Mouse (Mus musculus) adipocyte (in vitro differentiated cells): ENCODE measurements around the gene Man1c1.
A peak's percentile ranks its signal among the peaks of the same experiment; 100 is the strongest.

ENCODE experiments used
- DNase-seq: peaks from one replicate; pipeline ENCODE4 v3.0.0-alpha.2; 2016; ENCODE audit warnings: low spot score

Gene Man1c1

GRCm38 (mm10) chr4:134638111-134638550 lies 66.0 kb downstream of the Man1c1 start:
- peak; percentile 42 for DNase-seq

- no peak for DNase-seq
These were observed 67.7 kb downstream of the Man1c1 start for GRCm38 (mm10) chr4:134636406-134636805.

- no peak for DNase-seq
These were observed 70.1 kb downstream of the Man1c1 start for GRCm38 (mm10) chr4:134634001-134634400.

GRCm38 (mm10) chr4:134632131-134632711 lies 71.9 kb downstream of the Man1c1 start:
- peak; percentile 94 for DNase-seq

- peak; percentile 65 for DNase-seq
These were observed 72.5 kb downstream of the Man1c1 start for GRCm38 (mm10) chr4:134631471-134632130.

DNA sequence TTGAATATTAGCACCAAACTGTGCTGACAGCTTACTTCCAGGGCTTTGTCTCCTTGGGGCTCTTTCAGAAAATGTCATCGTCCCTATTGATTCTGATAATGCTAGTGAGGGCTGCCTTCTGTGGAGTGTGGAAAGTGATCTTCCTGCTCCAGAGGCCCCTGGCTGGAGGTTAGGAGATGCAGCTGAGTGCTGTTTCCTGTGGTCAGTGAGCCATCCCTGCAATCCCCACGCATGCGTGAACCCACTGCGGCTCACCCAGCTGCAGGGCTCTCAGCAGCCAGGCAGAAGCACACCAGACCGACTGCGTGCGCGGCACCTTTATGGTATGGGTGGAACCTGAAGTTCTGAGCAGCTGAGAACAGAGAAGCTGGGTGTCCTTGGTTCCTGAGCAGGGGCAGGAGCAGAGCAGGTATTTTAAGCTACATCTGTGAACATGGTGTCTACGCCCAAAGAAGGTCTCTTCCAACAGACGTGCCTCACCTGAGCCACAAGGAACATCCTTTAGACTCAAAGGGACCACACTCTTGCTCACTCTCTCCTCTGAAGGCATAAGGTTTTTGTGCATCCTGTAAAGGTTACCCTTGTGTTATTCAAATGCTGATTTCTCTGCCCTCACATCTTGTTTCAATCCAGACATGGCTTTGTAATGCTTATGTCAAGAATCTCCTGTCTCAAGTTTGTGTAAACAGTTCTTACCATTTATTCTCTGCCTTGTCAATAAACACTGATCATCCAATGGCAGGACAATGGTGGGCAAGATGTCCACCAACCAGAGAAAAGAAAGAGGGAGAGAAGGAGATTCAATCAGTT lies 75.3 kb downstream of the Man1c1 start:
- DNase-seq: no peak

GRCm38 (mm10) chr4:134628058-134628457 lies 76.0 kb downstream of the Man1c1 start:
- DNase-seq: no peak

DNA sequence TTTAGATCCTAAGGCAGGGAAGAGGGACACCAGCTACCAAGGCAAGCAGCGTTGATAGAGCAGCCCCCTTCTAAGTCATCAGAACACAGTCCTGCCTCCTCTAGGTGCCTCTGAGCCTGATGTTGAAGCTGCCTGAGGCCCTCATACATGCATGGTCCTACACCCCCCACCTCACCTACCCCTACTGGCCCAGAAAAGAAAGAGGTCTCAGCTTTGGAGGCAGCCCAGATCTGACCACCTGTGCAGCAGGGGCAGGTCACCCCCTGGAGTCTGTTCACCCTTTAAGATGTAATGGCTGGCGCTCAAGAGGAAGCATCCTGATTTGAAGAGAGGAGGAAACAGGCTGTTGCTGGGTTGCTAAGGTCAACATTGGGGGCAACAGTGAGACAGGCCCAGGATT lies 77.2 kb downstream of the Man1c1 start:
- DNase-seq: no peak

DNA sequence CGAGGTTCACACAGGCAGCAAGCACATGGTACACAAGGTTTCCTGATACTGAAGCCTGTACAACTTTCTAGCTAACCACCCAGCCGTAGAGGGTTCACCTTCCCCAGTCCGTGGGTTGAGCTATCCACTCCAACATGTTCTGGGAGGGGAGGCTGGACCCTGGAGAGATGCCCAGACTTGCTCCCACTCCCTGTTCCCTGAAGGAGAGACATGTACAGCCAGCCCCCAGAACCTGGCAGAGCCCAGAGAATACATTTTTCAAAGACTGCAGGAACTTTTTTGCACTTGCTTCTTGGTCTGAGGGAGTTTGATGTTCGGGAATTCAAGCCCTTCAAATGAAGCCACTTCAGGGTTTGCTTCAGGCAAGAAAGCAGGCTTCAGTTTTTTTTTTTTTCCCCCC lies 77.7 kb downstream of the Man1c1 start:
- no peak for DNase-seq

DNA sequence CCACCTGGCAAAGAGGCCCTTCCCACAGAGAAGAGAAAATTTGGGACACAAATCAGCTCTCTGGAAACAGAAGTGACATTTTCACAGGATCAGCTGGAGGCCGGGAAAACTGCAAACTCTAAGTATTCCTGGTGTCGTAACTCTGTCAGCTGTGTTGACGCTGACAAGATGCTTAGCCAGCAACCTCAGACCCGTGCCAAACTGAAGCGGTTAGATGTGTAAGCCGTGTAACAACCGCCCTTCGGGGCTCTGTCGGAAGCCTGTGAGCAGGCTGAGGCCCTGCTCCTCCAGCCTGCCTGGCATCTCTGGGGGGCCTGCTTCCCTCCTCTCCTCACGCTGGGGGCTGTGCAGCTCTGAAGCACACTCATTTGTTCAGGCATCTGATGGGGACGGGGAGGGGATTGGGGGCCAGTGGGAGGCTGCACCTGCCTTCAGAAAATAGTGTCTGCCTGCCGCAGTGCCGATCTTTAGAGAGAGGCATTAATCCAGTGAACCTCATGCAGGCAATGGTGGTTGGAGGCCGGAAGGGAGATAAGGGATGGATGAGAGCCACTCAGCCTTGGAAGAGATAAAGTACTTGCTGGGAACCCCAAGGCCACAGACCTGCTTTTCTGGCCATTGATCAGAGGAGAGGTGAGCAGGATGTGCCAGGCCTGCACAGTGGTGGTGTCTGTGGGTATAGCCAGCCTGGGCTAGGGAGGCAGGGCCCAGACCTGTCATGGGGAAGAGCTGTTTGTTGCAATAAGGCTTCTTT lies 79.8 kb downstream of the Man1c1 start:
- peak; percentile 56 for DNase-seq

DNA sequence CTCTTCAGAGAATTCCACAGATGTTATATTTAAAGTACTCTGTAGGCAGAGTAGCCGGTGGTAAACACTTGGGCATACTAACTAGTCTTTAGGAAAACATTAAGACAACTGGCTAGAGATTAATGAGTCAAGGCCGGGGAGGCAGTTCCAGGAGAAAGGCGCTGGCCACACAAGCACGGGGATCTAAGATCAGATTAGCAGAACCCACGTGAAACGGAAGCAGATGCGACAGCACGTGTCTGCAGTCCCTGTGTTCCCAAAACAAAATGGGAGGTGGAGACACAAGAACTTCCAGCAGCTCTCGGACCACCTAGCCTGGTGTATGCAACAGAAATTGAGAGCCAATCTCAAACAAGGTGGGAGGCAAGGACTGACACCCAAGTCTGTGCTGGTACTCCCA lies 82.4 kb downstream of the Man1c1 start:
- no peak for DNase-seq

DNA sequence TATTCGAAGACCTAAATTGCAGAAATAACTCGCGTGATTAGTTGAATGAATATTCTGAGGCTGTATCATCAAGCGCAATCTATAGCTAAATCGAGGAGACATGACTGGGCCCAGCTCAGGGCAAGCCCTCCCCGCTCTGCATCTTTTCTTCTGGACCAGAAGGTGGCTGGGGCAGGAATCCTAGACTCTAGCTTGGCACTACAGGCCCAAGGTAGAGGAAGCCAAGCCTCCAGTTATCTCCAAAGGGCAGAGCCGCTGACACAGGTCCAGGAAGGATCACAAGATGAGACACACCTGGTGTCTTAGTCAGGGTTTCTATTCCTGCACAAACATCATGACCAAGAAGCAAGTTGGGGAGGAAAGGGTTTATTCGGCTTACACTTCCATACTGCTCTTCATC lies 83.8 kb downstream of the Man1c1 start:
- no peak for DNase-seq

DNA sequence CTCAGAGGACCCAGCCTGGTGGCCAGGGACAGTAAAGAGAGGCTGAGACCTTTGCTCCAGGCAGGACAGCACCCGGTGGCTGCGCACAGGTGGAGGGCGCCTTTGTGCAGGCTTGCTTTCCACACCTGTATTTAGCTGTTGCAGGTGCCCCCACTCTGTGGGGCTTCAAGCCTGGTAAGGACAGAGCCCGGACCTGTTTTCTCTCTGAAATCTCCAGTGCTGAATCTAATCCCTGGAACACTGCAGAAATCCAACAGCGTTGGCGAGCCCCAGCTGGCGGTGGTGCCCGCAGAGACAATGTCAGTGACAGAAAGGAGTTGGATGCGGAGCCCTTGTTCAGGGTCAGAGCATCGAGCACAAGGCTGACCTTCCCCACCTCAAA lies 84.6 kb downstream of the Man1c1 start:
- DNase-seq: no peak

- no peak for DNase-seq
These were observed 85.1 kb downstream of the Man1c1 start for GRCm38 (mm10) chr4:134618810-134619488.

GRCm38 (mm10) chr4:134617779-134618178 lies 86.3 kb downstream of the Man1c1 start:
- no peak for DNase-seq

GRCm38 (mm10) chr4:134615929-134616625 lies 88.0 kb downstream of the Man1c1 start:
- DNase-seq: no peak

GRCm38 (mm10) chr4:134612070-134612667 lies 91.9 kb downstream of the Man1c1 start:
- no peak for DNase-seq

- DNase-seq: peak; percentile 53
These were observed 93.5 kb downstream of the Man1c1 start for GRCm38 (mm10) chr4:134610616-134611015.

- DNase-seq: no peak
These were observed 96.4 kb downstream of the Man1c1 start for GRCm38 (mm10) chr4:134607679-134608078.

DNA sequence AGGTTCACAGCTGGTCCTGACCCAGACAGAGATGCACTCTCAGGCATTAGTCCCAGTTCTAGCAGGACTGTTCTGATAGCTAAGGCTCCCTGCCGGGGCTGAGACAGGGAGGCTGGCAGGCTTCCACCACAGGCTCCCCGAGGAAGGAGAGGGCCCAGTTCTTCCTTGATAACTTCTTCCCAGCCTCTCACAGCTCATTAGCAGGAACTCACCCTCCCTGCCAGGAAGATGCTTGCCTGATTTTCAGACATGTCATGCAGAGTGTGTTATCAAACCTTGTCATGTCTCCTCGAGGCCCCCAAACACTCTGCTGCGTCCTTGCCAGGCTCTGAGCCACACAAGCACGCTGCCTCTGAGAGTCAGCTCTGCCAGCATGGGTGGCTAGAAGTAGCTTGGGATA lies 98.0 kb downstream of the Man1c1 start:
- no peak for DNase-seq

DNA sequence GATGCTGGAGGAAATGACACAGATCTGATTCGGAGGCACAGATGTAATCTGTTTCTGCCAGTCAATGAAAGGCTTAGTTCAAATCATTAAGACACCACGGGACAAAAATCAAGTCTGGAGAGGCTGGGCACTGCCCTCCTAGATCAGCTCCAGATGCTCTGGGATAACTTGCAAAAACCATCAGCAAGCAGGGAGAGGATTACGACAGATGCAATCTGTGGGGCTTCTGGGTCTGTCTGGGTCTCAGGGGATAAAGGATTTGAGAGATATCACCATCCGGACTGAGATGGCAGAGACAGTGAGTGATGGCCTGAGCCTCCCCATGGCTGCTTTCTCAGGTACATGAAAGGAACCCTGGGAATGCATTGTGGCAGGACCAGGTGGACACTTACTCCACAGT lies 99.6 kb downstream of the Man1c1 start:
- DNase-seq: no peak
